Mouse (Mus musculus): ENCODE results near the gene Tgm4. TPM values are rescaled to one million over a fixed set of nuclear protein-coding genes. Genes with fewer than 3 reads are reported as not detected.

The Tgm4 gene
- total and polyA plus RNA-seq, 2 experiments, result not detected

DNA sequence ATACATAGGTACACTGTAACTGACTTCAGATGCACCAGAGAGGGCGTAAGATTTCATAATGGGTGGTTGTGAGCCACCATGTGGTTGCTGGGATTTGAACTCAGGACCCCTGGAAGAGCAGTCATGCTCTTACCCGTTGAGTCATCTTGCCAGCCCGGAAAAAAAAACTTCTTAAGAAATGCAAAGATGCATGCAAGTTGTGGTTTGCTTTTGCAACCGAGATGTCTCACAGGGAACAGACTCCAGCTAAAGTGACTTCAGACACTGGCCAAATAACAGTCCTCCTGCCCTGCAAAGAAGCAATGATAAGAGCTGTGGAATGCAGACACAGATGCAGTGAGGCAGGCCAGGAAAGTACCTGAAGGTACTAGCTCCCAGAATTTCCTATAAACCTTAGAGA, 56.3 kb downstream of the Tgm4 start:
- no peak overlapping the region for H3K4me3 ChIP-seq (ENCODE audit: insufficient read depth, low read depth, low read length)
- no peak overlapping the region for H3K27ac ChIP-seq (replicated peaks; ENCODE audit: insufficient read depth, low read depth, low read length)
- 91% methylated on average over 4 of the region's 4 CpGs for WGBS
- H3K36me3 ChIP-seq (ENCODE audit: control insufficient read depth, insufficient read depth, low read length), result peaks cover 14% of the 10 kb centered on the region
- H3K79me2 ChIP-seq (ENCODE audit: control insufficient read depth, insufficient read depth, low read length), result no peaks in the 10 kb centered on the region
- H3K9ac ChIP-seq (ENCODE audit: low read depth, low read length), result no peak overlapping the region
- no peaks in the 10 kb centered on the region for H3K4me1 ChIP-seq (ENCODE audit: control insufficient read depth, insufficient read depth, low read length)
- no peaks in the 10 kb centered on the region for H3K27me3 ChIP-seq (ENCODE audit: control insufficient read depth, insufficient read depth, low read length)
- no peak for DNase-seq (ENCODE audit: extremely low read depth, low read depth, low spot score)
- no peak for TF ChIP-seq POLR2A (IDR thresholded peaks at IDR 0.05; ENCODE audit: extremely low read depth, insufficient read depth, low read length)
- TF ChIP-seq CTCF (IDR thresholded peaks at IDR 0.05; ENCODE audit: low read depth, low read length), result no peak

GRCm38 (mm10) chr9:123099631-123100455, 65.3 kb downstream of the Tgm4 start:
- Histone ChIP-seq H3K4me1 (ENCODE audit: control insufficient read depth, insufficient read depth, low read length) (no peaks in the 10 kb centered on the region), H3K27me3 (ENCODE audit: control insufficient read depth, insufficient read depth, low read length) (no peaks in the 10 kb centered on the region), H3K36me3 (ENCODE audit: control insufficient read depth, insufficient read depth, low read length) (peaks cover 20% of the 10 kb centered on the region), H3K4me3 (ENCODE audit: insufficient read depth, low read depth, low read length) (no peak overlapping the region), H3K9ac (ENCODE audit: low read depth, low read length) (no peak overlapping the region), H3K27ac (replicated peaks; ENCODE audit: insufficient read depth, low read depth, low read length) (no peak overlapping the region), H3K79me2 (ENCODE audit: control insufficient read depth, insufficient read depth, low read length) (no peaks in the 10 kb centered on the region; the same call in 1 of the 2 replicates)
- TF ChIP-seq CTCF (IDR thresholded peaks at IDR 0.05; ENCODE audit: low read depth, low read length), result no peak
- no peak for TF ChIP-seq POLR2A (IDR thresholded peaks at IDR 0.05; ENCODE audit: extremely low read depth, insufficient read depth, low read length)
- no peak for DNase-seq (ENCODE audit: extremely low read depth, low read depth, low spot score)
- 92% methylated on average over 16 of the region's 16 CpGs for WGBS

DNA sequence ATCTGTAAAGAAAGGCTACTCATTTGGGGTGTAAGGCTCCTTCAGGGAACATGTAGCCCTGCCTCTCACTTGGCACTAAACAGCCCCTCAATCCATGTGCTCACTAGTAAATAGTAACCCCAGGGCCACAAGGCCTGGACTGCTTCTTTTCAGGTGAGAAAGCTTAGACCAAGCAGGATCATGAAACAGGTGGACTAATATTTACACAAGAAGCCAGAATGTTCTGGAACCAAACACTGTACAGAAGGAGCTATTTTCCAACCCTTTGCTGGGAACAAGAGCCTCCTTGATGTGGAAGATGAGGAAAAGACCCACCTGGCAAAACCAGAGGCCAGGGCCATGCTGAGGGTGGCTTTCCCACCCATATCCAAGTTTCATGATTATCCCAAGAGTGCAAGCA, 68.9 kb downstream of the Tgm4 start:
- TF ChIP-seq CTCF (IDR thresholded peaks at IDR 0.05; ENCODE audit: low read depth, low read length) (no peak), POLR2A (IDR thresholded peaks at IDR 0.05; ENCODE audit: extremely low read depth, insufficient read depth, low read length) (no peak)
- H3K36me3 ChIP-seq (ENCODE audit: control insufficient read depth, insufficient read depth, low read length), result peaks cover 17% of the 10 kb centered on the region
- no peak overlapping the region for H3K9ac ChIP-seq (ENCODE audit: low read depth, low read length)
- H3K79me2 ChIP-seq (ENCODE audit: control insufficient read depth, insufficient read depth, low read length), result no peaks in the 10 kb centered on the region; the same call in 1 of the 2 replicates
- no peak overlapping the region for H3K4me3 ChIP-seq (ENCODE audit: insufficient read depth, low read depth, low read length)
- no peak overlapping the region for H3K27ac ChIP-seq (replicated peaks; ENCODE audit: insufficient read depth, low read depth, low read length)
- no peaks in the 10 kb centered on the region for H3K4me1 ChIP-seq (ENCODE audit: control insufficient read depth, insufficient read depth, low read length)
- no peaks in the 10 kb centered on the region for H3K27me3 ChIP-seq (ENCODE audit: control insufficient read depth, insufficient read depth, low read length)
- DNase-seq (ENCODE audit: extremely low read depth, low read depth, low spot score), result no peak

DNA sequence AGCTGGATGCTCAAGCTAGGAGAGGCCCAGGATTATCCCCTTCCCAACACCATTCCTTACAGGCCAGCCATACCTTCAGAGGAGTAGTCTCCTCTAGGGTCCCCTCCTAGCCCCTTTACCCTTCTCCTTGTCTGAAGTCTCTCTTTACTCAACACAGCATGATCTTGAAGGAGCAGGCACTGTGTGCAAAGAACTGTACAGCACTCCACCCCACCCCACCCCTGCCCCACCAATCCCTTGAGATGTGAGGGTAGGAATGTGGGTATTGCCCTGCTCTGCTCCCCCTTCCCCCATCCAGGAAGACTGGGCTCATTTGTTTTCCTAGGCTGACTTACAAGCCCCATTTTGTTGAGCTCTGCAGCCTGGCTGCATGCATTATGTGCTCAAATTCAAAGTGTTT, 69.8 kb downstream of the Tgm4 start:
- Histone ChIP-seq H3K27me3 (ENCODE audit: control insufficient read depth, insufficient read depth, low read length) (no peaks in the 10 kb centered on the region), H3K36me3 (ENCODE audit: control insufficient read depth, insufficient read depth, low read length) (peaks cover 12% of the 10 kb centered on the region; the same call in 1 of the 2 replicates), H3K4me3 (ENCODE audit: insufficient read depth, low read depth, low read length) (no peak overlapping the region), H3K27ac (replicated peaks; ENCODE audit: insufficient read depth, low read depth, low read length) (no peak overlapping the region), H3K9ac (ENCODE audit: low read depth, low read length) (no peak overlapping the region), H3K4me1 (ENCODE audit: control insufficient read depth, insufficient read depth, low read length) (no peaks in the 10 kb centered on the region), H3K79me2 (ENCODE audit: control insufficient read depth, insufficient read depth, low read length) (no peaks in the 10 kb centered on the region; the same call in 1 of the 2 replicates)
- DNase-seq (ENCODE audit: extremely low read depth, low read depth, low spot score), result no peak
- TF ChIP-seq POLR2A (IDR thresholded peaks at IDR 0.05; ENCODE audit: extremely low read depth, insufficient read depth, low read length) (no peak), CTCF (IDR thresholded peaks at IDR 0.05; ENCODE audit: low read depth, low read length) (no peak)

- Histone ChIP-seq H3K36me3 (ENCODE audit: control insufficient read depth, insufficient read depth, low read length) (peaks cover 3% of the 10 kb centered on the region; the same call in 1 of the 2 replicates), H3K27me3 (ENCODE audit: control insufficient read depth, insufficient read depth, low read length) (no peaks in the 10 kb centered on the region), H3K9ac (ENCODE audit: low read depth, low read length) (no peak overlapping the region), H3K79me2 (ENCODE audit: control insufficient read depth, insufficient read depth, low read length) (peaks cover 7% of the 10 kb centered on the region; the same call in 1 of the 2 replicates), H3K4me1 (ENCODE audit: control insufficient read depth, insufficient read depth, low read length) (peaks cover 2% of the 10 kb centered on the region; the same call in 1 of the 2 replicates), H3K27ac (replicated peaks; ENCODE audit: insufficient read depth, low read depth, low read length) (no peak overlapping the region), H3K4me3 (ENCODE audit: insufficient read depth, low read depth, low read length) (no peak overlapping the region)
- TF ChIP-seq CTCF (IDR thresholded peaks at IDR 0.05; ENCODE audit: low read depth, low read length), result no peak
- no peak for TF ChIP-seq POLR2A (IDR thresholded peaks at IDR 0.05; ENCODE audit: extremely low read depth, insufficient read depth, low read length)
- 94% methylated on average over 4 of the region's 4 CpGs for WGBS
- no peak for DNase-seq (ENCODE audit: extremely low read depth, low read depth, low spot score)
Observed at GRCm38 (mm10) chr9:123107186-123107585, 72.7 kb downstream of the Tgm4 start.

GRCm38 (mm10) chr9:123109188-123109587, 74.7 kb downstream of the Tgm4 start:
- Histone ChIP-seq H3K79me2 (ENCODE audit: control insufficient read depth, insufficient read depth, low read length) (peaks cover 7% of the 10 kb centered on the region; the same call in 1 of the 2 replicates), H3K4me3 (ENCODE audit: insufficient read depth, low read depth, low read length) (no peak overlapping the region), H3K36me3 (ENCODE audit: control insufficient read depth, insufficient read depth, low read length) (peaks cover 3% of the 10 kb centered on the region; the same call in 1 of the 2 replicates), H3K27me3 (ENCODE audit: control insufficient read depth, insufficient read depth, low read length) (no peaks in the 10 kb centered on the region), H3K4me1 (ENCODE audit: control insufficient read depth, insufficient read depth, low read length) (peaks cover 7% of the 10 kb centered on the region), H3K9ac (ENCODE audit: low read depth, low read length) (no peak overlapping the region), H3K27ac (replicated peaks; ENCODE audit: insufficient read depth, low read depth, low read length) (no peak overlapping the region)
- DNase-seq (ENCODE audit: extremely low read depth, low read depth, low spot score), result peak; percentile 21
- 38% methylated on average over 7 of the region's 7 CpGs for WGBS
- TF ChIP-seq POLR2A (IDR thresholded peaks at IDR 0.05; ENCODE audit: extremely low read depth, insufficient read depth, low read length) (no peak), CTCF (IDR thresholded peaks at IDR 0.05; ENCODE audit: low read depth, low read length) (no peak)

Measured in liver, adult 2 months (tissue).